Mouse (Mus musculus) adrenal gland, postnatal 10 days (tissue): ENCODE results near the gene Tmem267. TPM values are rescaled to one million over a fixed set of nuclear protein-coding genes. Genes with fewer than 3 reads are reported as not detected.

Experiments used
- DNase-seq: peaks from one replicate; pipeline ENCODE4 v3.0.0; 2021; ENCODE audit warnings: mixed read lengths
- total RNA-seq, 2 experiments: library from RNA; stranded (reverse); gene quantifications; 2 replicates each; pipeline ENCODE4 v1.2.3; 2021

The Tmem267 gene
- total RNA-seq, 2 experiments from 2014 or later: 9.1 to 15.7 TPM

DNA sequence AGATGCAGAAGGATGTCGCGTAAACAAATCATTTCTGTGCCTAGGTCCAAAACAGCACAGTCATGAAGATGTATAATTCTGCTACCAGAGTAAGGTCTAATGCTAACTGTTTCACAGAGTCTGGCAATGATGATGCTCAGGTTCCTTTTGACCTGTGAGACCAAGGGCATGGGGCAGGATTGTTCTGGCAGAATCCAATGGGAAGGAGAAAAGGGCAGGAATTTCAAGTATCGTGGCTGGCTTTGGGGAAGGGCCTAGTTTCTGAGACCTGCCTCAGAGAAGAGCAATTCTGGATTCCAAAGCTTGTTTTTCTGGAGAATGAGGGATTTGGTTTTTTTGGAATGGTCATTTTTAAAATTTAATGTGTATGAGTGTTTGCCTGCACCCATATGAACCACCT is 131.0 kb downstream of the Tmem267 start:
- DNase-seq: no peak

DNA sequence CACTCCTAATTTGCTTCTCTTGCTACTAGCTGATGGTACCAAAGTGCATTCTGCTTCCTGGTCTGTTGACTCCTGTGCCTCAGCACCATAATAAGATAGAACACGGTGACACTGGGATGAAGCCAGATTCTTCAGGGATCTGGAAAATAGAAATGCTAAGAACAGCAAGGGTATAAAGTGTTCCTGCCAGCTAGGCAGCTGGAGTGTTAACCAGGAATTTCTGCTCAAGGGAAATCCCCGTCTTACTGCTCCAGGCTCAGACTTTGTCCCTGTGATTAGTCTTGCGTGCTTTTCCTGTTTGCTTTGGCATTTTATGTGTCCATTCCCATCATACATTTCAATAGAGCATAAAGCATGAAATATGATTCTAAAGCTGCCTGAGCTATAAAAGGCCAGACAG is 131.9 kb downstream of the Tmem267 start:
- DNase-seq: no peak

DNA sequence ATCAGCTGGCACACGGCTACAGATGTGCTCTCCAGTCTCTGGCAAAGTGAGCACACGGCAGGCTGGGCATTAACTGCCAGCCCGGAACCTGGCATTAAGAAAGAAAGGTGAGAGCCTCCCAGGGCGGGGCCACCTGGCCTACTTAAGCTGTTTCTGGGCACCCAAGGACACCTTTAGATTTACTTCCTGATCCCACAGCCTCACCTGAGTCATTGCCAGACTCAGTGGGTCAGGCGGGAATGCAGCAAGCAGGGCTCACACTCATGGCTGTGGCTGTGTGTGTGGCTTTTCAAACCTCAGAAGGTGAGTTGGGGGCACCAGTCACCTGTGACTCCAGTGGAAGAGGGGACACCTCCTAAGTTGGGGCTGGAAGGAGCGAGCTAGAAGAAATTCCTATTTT is 135.8 kb downstream of the Tmem267 start, which contains the start of gene Ccl28:
TSS of gene Ccl28 (plus strand) at position 186 of the 400 bp plus-strand sequence.
- no peak for DNase-seq

DNA sequence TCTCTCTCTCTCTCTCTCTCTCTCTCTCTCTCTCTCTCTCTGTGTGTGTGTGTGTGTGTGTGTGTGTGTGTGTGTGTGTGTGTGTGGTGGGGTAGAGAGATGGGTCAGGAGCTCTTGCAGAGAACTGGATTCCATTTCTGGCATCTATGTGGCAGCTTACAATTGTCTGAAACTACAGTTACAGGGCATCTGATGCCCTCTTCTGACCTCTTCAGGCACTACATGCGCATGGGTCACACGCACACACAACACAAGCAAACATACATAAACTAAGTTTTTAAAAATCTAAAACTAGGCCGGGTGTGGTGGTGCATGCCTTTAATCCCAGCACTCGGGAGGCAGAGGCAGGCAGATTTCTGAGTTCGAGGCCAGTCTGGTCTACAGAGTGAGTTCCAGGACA is 138.1 kb downstream of the Tmem267 start:
- DNase-seq: peak; percentile 60

DNA sequence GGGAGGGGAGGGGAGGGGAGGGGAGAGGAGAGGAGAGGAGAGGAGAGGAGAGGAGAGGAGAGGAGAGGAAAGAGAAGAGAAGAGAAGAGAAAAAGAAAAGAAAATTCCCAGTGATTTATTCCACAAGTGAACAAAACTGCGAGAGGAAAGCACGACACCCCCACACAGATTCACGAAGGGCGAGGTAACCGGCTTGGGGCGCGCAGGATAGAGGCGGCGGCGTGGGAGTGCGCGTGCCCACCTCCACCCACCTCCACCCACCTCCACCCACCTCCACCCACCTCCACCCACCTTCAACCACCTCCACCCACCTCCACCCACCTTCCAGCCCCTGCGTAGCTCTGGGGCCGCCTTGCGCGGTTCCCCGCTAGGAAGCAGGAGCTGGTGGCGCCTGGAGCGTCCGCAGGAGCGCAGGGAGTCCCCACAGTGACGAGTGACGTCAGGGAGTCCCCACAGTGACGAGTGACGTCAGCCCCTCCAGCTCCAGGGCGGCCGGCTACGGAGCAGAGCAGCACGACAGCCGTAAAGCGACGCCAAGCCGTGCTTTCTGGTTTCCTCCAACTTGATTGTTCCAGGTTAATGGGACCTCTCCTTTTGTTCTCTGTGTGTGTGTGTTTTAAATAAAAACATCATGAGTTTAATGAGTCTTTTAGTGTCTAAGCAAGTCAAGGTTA is 143.8 kb downstream of the Tmem267 start:
- DNase-seq: peak; percentile 88

DNA sequence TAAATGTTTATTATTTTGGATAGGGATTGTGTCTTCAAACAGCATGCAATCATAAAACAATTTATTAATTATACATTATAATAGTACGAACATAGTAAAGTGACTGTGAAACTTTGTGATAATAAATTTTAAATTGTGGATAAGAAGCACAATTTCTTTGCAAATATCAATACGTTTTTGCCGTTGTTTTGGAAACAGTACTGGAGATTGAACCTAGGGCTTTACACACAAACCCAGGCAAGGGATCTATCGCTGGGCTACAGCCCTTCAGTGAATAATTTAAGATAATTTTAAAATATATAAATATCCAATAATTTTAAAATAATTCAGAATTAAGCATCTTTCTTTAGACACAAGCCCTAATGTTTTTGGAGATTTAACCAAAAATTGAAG is 144.3 kb downstream of the Tmem267 start:
- no peak for DNase-seq

DNA sequence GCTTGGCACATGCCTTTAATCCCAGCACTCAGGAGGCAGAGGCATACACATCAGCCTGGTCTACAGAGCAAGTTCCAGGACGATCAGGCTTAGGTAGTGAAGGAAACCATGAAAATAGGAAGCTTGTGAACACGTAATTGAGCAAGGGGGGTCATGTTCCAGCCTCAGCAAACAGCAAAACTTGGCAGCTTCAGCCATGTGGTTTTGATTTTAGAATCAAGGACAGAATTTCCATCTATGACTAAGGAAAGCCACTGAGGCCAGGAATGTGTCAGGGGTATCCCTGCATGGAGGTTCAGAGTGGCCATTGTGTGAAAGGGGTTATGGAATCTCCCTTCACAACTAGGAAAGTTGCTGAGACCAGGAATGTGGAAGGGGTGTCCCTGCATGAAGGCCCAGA is 147.7 kb downstream of the Tmem267 start:
- no peak for DNase-seq

DNA sequence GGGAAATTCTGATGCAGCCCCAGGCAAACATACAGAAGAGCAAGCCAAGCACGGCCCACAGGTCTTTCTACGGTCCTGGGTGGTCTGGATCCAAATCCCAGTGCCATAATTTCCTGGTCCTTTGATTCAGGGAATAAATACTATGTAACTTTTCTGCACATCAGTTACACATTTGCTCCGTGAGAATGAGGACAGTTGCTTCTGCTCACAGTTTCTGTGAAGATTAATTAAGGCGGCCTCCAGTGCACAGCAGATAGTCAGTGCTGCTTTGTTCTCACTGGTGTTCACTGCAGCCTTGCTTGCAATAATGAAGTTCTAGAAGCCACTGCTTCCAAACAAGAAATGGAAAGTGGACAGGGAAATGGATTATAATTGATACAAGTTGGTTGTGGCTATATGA is 150.0 kb downstream of the Tmem267 start:
- no peak for DNase-seq

DNA sequence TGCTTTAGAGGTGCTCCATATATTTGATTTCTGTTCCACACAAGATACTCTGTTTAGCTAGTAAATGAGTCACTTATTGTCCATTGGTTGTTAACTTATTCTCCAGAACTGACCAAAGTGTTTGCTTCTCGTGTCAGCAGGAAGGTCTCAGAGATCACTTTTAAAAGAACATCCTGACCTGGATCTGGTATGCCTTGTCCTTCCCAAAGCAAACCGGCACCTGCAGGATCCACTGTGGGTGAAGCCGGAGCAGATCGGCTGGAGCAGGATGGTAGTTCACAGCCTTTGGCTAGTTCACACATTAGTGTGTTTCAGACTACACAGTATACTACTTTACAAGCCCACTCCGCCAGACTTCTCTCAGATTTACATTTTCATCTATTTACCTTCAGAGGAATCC is 150.6 kb downstream of the Tmem267 start:
- no peak for DNase-seq

DNA sequence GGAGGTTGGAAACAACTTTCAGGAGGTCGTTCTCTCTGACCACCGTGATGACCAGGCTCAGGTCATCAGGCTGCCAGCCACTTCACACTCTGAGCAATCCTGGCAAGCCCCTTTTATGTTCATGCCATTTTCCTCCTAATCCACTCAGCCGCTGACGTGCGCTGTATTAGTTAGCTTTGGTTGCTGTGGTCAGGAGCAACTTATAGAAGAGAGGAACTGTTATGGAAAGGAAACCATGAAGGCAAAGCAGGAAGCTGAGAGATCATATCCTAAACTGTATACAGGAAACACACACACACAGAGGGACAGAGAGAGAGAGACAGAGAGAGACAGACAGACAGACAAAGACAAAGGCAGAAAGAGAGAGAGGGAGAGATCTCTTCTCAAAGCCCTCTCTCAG is 151.5 kb downstream of the Tmem267 start:
- DNase-seq: no peak

DNA sequence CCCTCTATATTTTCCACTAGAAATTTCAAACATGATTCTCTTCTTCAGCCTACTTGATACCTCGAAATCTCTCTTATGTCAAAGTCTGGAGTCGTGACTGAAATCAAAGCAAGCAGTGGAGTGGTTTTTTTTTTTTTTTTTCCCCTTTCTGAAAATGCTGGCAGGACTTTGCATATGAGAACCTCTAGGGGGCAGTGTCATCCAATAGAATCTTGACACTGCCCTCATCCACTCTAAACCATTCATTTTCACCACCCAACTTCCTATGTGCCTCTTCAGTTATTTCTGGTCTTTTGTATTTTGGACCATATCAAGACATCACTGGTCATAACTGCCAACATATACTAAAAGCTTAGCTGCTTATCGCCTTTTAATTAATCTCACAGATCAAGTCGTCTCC is 152.7 kb downstream of the Tmem267 start:
- peak; percentile 48 for DNase-seq

DNA sequence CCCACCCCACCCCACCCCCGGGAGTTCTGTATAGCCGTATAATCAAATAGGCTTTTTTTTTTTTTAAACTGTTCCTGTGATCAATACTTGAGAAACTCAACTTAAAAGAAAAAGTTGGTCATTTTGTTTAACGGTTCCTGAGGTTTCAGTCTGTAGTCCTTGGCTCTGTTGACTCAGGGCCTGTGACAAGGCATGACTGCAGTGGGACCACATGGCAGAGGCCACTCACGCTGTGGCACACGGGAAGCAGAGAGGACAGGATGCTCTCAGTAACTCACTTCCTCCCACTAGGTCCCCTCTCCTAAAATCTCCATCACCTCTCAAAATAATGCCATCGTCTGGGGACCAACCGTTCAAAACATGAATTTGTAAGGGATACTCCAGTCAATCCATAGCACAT is 153.3 kb downstream of the Tmem267 start:
- DNase-seq: no peak

DNA sequence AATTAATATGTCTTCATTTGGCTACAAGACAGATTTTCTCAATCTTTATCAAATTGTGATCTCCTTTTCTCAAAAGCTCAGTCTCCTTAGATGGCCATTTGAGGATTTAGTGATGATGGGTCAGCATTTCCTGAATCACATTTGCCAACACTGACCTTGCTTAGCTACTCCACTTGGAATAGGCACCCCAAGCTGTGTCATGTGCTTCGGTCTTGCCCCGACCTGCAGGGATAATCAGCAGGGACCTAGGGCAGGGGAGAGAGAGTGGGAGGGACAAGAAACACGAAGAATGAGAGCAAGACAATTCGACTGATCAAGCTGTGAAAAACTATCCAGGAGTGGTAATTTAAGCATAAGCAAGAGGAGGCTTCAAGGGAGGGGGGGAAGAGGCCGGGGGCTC is 156.9 kb downstream of the Tmem267 start:
- DNase-seq: no peak

DNA sequence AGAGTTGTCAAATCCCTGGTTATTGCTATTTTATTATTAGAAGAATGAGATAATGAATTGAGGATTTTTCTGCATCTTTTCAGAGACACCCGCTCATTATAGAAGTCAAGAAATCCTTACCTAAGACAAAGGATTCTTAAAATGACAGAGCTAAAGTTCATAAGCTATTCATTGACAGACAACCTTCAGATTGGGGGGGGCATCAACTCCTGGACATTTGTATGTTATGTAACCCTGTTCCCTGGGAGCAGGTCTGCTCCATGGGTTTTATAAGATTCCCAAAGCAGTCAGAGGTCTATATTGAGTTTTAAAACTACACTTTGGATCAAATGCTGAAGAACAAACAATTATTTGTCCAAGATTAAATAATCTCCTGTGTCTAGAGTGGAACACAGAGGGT is 158.7 kb downstream of the Tmem267 start:
- no peak for DNase-seq

DNA sequence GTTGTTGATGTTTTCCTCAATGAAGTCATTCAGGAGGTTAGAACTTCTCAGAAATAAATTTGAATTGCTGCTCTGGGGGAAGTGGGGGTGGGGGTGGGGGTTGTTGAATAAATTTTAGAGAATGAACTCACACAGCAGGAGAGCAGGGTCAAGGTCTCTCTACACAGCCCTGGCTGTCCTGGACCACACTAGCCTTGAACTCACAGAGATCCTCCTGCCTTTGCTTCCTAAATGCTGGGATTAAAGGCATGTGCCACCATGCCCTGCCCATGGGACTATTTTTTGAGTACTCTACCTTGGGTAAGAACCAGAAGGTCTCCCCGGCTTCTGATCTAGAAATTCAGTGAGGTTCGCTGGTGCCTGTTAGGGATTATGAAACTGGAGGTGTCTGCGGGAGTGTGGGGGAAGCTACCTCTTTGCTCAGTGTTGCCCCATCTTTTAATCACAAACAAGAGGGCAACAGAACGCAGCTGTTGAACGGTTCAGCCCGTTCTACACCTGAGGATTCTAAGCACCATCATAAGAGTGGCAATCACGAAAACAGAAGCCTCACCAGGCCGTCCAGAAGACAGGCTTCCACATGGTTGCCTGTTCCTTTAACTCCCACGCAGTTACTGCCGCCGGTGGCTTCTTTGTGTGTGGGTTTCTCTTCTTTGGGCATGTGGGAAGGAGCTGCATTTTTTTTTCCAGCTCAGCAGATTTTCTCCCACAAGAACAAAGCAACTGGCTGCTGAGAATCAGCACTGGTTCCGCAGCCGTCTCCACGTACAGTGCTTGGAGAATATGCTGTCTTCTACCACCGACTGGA is 161.3 kb downstream of the Tmem267 start:
- DNase-seq: no peak

DNA sequence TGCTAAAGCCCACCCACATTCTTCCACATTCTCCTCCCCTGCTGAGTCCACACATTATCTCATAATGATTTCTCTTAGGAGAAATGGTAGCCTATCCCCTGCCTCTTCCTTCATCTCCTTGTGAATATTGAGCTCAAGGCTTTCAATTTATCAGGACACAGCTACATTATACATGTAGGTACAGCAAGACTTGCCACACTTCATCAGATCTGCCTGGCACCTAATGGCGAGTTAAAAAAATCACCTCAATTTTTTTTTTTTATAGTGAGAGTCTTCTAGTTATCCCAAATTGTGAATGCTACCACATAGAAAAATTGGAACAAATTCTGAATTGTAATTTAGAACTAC is 161.8 kb downstream of the Tmem267 start:
- DNase-seq: no peak

DNA sequence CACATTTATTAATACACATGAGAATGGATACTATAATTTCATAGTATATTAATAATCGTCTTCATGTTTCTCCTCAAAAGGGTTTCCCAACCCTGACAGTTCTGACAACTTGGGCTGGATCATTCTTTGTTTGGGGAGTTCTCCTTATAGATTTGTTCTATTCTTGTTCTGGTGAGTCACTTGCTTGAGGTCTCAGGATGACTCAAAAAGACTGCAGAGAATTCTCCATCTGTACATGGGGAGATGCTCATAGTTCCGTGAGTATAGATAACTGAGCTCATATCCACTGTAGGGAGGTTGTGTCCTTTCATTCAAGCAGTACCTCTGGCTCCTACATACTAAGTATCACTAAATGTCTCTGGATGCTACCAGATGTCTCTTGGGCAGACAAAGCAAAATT is 166.9 kb downstream of the Tmem267 start:
- DNase-seq: no peak

DNA sequence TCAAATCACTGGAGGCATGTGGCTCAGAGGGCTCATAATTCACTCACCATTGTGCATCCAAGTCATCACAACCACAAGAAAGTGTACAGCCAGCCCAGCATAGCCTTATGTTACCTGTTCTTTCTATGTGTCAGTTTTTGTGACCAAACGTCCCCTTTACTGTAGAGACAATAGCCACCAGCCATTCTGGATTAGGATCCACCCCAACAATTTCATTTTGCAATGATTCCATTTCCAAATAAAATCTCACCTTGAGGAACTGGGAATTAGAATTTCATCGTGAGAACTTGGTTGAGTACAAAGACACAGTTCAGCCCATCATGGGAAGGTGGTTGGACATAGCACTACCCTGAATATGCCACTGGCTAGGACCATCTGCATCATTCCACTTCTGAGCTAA is 168.4 kb downstream of the Tmem267 start:
- DNase-seq: no peak

DNA sequence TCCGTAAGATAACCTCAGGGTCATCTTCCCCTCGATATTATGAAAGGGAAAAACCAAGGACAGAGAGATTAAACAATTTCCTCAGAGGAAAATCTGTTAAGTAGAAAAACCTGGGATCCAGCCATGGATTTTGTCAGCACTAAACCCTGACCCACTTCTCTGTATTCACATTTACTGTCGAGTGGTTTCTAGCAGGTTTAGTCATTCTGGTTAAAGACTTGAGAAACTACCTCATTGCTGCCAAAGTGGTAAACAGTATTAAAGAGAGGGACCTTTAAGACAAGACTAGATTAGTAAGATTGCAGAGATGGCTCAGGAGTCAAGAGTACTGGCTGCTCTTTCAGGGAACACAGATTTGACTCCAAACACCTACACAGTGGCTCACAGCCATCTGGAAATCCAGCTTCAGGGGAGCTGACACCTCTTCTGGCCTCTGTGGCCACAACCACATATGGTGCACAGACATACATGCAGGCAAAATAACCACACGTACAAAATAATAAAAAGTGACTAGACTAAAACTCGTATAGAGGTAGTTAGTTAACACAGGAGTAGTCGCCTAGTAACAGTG is 169.1 kb downstream of the Tmem267 start:
- DNase-seq: peak; percentile 57
